Mouse (Mus musculus) lung, adult 18-20 months (tissue): ENCODE data around the gene Cnot2.
"Not testable (repeated sequence)": the region's sequence is repeated elsewhere in the genome, so short reads cannot be mapped to it uniquely, and the experiment has no call there.

ENCODE experiments used
- DNase-seq, 2 experiments: peaks; one replicate each; pipeline ENCODE4 v3.0.0; 2022; ENCODE audit warnings: mixed read lengths in 2 of 2

Gene Cnot2

DNA sequence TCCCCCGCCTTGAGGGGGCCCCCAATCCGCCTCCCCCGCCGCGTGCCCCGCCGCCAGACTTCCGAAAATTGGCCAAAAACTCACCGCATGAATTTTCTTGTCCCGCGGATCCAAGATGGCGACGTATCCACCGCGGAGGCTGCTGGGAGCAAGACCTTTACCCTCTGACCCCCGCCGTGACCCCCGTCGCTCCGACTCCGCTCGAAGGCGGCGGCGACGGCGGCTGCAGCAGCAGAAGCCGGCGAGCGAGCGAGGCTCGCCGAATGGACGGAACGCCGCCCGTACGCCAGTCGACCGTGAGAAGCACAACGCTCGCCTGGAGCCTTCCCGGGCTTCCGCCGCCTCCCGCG is at the start of gene Cnot2:
Cnot2 (minus strand) TSS at position 143 of the 350 bp plus-strand sequence.
- DNase-seq: peak; percentile 92 to 93

DNA sequence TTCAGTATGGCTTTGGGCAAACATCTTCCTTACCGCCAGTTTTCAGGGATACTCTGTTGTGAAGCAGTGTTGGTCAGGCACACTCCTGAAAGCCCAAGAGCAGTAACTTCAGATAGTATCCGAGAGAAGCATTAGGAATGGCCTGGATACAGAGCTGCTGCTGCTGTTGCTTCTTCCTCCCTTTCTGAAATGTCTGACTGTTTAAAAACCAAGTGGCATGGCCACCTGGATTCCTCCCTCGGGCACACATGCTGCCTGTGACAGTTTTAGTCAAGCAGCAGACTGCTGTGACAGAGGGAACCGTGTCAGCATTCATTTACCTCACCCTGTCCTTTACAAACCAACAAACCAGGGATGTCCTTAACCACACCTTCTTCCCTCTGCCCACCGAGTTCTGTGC is 47.6 kb upstream of the Cnot2 start:
- DNase-seq: no peak

GRCm38 (mm10) chr10:116626009-116626408 is 44.7 kb upstream of the Cnot2 start:
- DNase-seq: no peak

DNA sequence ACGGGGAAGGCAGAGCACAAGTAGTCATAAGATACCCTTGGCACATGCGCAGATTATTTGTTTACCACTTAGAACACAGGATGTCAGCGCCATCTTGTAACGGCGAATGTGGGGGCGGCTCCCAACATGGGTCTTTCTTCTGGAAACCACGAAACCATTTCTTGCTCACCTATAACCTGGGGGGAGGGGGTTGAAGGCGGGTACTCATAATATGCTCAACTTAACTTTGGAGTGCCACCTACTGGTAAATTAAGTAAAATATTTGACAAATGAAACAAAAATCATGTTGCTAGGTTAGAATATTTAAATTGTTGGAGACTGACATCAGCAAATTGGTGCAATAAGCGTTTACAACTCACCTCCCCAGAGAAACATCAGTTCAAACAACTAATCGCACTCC is 31.9 kb upstream of the Cnot2 start:
- not testable (repeated sequence) for DNase-seq

GRCm38 (mm10) chr10:116604905-116605162 is 23.5 kb upstream of the Cnot2 start:
- DNase-seq: no peak

GRCm38 (mm10) chr10:116604081-116604904 is 23.0 kb upstream of the Cnot2 start:
- no peak for DNase-seq

DNA sequence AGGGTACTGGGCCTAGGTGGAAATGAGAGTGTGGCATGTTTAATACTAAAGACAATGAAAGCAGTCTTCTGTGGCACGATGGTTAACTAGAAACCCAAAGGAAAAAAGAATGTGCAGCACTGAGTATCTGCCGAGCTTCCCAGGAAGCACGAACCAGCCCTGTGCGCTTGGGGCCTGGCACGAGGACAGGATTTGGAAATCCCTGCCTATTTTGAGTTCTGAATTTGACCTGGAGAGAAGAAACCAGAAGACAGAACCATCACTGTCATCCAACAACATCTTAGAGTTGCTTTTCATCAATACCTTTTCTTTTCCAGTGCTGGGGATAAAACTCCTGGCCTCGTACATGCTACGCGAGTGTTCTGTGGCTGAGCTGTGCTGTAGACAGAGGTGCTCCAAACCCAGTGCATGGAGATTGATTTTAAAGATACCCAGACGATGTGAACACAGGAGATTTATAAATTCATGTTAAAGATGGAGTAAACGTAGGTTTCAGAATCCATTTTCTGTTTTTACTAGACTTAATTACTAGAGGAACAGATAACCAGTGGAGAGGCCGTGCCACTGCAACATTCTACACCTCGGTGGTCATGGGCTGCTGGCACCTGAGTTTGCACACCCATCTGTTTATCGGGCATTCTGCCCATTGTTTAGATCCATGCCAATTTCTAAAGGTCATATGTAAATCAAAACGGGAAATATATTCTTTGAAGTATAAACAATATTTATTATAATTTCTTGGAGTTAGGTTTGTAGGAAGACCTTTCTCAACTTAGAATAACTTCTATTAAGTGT is 17.9 kb upstream of the Cnot2 start:
- DNase-seq: no peak

- peak; percentile 21 to 35 for DNase-seq
These were observed 1.4 kb upstream of the Cnot2 start for GRCm38 (mm10) chr10:116582738-116583137.

DNA sequence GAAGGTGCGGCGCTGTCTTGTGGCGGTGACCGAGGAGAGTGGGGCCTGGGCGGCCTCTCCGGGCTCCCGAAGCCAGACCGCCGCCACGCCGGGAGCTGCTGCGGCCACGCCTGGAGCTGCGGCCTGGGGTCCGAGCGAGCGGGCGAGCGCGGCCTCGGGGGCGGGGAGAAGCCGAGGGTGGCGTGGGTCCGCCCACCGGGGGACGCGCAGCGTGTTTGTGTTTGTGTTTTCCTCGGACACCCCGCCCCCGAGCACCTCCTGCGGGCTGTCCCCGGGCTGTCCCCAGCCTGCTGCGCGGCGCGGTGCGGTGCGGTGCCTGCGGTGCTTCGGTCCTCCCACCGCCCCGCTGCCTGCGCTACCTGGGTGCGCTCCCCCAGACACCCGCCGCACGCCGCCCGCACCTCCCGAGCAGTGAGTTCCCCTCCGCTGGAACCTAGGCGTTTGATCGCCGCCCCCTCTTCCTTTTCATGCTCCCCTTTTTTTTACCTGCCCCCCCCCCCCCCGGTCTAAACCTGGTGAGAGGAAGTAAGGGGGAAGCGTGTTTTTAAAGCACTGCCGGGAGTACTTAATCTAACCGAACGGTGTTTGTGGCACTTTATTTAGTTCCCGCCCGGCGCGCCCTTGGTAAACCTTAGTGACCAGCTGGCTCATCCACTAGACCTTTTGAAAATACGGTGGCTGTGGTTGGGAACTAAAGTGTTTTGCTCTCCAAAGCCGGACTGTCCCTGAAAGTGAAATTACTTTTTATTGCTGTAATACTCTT is 589 bp upstream of the Cnot2 start:
- peak; percentile 55 to 58 for DNase-seq

DNA sequence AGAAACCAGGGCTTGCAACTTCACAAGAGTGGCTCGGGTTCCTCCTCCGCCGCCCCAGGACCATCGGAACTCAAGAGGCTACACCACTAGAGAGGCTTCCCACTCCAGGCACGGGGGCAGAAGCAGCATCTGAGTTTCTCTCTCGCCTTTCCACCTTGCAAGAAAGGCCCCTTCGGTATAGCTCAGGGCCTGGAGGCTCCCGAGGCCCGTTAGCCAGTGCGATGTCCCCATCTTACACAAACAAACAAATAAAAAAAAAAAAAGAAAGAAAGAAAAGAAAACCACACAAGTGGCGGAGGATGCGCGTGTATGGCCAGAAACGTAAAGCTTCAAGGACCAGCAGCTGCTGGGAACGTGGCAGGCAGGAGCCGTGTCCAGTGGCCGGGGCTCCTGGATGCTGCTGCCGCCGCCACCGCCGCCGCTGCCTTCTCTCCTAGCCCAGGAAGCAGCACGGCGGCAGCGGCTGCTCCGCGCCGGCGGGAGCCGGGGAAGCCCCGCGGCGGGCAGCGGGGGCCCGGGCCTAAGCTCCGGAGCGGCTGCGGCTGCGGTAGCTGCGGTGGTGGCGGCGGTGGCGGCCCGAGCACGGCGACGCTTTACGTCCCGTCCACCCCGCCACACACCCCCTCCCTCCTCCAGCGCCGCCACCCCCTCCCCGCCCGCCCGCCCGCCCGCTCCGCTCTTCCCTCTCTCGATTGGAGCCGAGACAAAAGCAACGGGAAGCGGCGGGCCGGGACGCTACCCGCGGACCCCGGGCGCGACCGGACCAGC is 536 bp downstream of the Cnot2 start:
- DNase-seq: peak; percentile 31 to 37

- no peak for DNase-seq
These were observed 1.8 kb downstream of the Cnot2 start for GRCm38 (mm10) chr10:116579478-116579877.

DNA sequence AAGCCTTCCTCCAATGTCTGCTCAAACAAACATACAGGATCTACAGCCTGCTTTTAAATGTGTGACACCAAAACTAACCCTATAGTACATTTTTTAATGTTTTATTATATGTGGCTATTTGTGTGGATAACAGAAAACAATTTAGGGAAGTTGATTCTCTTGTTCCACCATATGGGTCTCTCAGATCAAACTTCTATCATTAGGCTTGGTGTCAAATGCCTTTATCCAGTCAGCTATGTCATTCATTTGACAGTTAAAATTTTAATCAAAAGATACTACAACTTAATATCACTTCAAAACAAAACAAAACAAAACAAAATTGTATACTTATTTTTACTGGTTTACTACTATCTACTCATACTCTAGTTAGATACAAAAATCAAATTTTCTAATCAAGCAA is 2.9 kb downstream of the Cnot2 start:
- DNase-seq: no peak

DNA sequence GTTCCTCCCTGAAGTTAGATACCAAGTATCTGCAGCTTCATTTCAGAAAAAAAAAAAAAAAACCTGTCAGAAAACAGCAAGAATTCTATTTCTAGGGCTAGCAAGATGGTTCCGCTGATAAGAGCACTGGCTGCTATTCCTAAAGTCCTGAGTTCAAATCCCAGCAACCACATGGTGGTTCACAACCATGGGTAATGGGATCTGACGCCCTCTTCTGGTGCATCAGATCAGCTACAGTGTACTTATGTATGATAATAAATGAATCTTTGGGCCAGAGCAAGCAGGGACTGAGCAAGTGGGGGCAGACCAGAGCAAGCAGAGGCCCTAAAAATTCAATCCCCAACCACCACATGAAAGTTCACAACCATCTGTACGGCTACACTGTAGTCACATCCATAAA is 4.1 kb downstream of the Cnot2 start:
- DNase-seq: no peak

DNA sequence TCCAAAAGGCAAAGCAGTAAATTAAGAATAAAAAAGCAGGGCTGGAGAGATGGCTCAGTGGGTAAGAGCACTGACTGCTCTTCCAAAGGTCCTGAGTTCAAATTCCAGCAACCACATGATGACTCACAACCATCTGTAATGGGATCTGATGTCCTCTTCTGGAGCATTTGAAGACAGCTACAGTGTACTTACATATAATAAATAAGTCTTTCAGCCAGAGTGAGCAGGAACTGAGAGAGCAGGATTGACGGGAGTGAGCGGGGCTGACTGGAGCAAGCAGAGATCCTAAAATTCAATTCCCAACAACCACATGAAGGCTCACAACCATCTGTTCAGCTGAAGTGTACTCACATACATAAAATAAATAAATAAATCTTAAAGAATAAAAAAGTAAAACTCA is 5.2 kb downstream of the Cnot2 start:
- not testable (repeated sequence) for DNase-seq

GRCm38 (mm10) chr10:116570526-116570925 is 10.8 kb downstream of the Cnot2 start:
- no peak for DNase-seq

DNA sequence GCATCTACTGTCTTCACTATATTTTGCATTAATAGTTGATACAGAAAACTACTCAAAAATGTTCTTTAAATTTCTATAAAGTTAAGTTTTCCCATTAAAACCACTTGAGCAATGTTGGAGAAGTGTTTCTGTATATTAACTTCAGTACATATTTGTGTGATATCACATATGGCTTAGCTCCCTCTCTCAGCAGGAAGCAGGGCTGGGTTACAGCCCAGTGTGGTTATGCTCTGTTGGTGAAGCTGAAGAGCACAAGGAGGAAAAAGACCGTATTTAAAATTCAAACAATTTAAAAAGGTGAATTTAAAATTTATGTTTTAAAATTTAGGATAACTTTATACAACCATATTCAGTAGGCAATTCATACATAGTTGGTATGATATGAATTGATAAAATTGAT is 12.8 kb downstream of the Cnot2 start:
- no peak for DNase-seq

- DNase-seq: no peak
These were observed 13.6 kb downstream of the Cnot2 start for GRCm38 (mm10) chr10:116567491-116568405.

GRCm38 (mm10) chr10:116566492-116566891 is 14.8 kb downstream of the Cnot2 start:
- not testable (repeated sequence) for DNase-seq

DNA sequence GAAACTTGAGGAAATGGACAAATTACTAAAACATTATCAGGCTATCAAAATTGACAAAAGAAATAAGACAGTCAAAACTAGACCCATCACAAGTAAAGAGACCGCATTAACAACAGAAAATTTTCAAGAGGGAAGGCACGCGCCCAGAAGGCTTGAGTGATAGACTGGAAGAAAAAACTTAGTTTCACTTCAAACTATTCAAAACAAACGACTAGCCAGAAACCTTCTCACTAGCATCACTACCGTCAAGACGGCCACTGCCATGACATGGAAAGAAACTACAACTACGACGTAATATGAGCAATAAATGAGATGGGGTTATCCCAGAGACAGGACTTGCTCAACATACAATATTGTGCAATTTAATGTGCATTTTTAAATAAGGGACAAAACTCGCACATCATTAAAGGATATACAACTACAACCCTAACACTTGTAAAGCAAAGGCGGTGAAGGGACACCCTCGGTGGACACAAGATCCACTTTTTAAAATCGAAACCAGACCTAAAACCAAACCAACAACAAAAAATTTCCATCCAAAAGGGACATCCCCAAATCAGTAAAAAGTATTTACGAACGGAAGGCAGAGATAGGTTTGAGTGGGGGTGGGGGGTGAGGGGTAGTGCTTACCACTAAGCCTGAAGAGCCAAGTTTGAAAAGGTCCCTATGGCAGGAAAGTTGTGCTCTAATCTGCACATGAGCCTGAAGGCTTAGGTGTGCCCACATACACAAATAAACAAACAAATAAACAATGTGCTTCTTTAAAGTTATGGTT is 16.3 kb downstream of the Cnot2 start:
- no peak for DNase-seq

DNA sequence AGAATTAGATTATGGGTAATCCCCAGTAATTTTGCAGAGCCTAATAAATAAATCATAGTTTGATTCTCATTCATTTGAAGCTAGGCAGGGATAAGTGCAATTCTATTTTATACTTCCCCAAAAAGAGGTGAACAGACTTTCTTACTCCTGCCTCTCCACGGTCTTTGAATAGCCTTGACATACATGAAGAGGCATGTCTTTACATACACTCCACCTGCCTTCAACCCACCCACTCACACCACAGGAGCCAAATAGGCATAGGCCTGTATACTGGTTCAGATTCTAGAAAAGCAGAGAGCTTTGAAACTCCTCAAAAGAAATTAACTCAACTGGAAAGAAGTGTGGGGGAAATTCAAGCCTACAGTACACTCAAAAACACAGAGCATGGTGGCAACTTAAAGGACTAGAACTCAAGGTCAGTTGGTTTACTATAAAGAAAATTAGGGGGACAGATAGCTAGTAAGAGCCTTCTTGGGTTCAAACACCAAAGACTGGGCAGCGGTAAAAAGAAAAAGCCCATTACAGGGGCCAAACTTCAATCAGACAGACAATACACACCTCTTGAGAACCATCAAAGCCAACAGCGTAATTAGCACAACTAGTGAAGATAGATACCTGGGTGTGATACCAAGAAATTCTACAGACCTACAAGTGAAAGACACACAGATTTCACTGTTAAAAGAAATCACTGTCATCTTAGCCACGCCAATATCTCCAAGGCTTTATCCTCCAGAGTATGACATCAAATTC is 18.4 kb downstream of the Cnot2 start:
- no peak for DNase-seq
